Mouse (Mus musculus): ENCODE measurements around the gene Rbm3. TPM values are rescaled to one million over a fixed set of nuclear protein-coding genes. Genes with fewer than 3 reads are reported as not detected.

Rbm3 gene
- polyA plus RNA-seq, 1 experiment from 2014 or later: 566 TPM

DNA sequence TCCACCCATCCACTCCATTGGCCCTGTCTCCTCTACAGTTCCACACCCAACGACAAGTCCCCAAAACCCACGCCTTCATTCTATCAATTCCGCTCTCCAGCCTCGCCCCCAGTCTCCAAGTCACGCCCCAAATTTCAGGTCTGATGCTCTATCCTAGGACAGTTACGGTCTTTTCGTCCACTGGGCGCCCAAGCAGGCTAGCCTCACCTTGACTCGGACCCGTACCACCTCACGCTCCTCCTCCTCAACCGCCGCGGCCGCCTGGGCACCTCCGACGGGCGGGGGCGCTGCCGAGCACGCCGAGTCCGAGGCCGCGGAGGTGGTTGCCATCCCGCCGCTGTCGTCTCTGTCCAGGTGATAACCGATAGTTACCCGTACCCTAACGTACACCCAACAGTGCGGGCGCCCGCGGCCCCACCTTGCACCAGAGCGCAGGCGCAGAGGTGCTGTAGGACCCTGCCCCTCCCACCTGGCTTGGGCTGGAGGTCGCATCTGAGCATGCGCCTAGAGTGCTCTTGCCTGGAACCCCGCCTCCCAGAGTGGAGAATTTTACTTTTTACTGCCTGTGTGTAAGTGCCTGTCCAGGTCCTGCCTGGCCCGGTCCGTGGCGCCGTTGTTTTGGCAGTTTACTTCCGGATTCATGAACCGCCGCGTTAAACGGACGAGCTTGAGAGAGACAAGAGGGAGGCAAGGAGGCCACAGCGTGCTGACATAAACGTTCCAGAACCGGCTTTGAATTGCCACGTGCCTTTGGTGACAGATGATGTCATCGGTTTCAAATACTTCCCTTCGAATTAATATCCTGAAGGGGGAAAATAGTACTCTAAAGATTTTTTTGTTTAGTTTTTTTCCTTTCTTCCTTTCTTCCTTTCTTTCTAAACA lies 30.1 kb upstream of the Rbm3 start, which contains the start of gene Tbc1d25:
TSS of gene Tbc1d25 (minus strand) at position 678 of the 882 bp plus-strand sequence.
- Histone ChIP-seq H3K9me3 (replicated peaks; ENCODE audit: control insufficient read depth, low read length) (no peaks in the 10 kb centered on the region), H3K36me3 (replicated peaks; ENCODE audit: control insufficient read depth, insufficient read depth, low read depth, low read length) (no peaks in the 10 kb centered on the region), H3K27me3 (ENCODE audit: control insufficient read depth, insufficient read depth, low read length) (no peaks in the 10 kb centered on the region), H3K4me2 (ENCODE audit: low read depth, low read length) (peak within 1 kb of the TSS; percentile 42), H3K4me1 (ENCODE audit: control insufficient read depth, insufficient read depth, low read length) (no peaks in the 10 kb centered on the region), H3K4me3 (ENCODE audit: low read depth, low read length) (peak within 1 kb of the TSS; percentile 48), H3K27ac (replicated peaks; ENCODE audit: low read depth, low read length) (no peak within 1 kb of the TSS), H3K9ac (replicated peaks; ENCODE audit: low read length) (peak within 1 kb of the TSS; percentile 58)
- ATAC-seq (replicated peaks; ENCODE audit: insufficient number of reproducible peaks, low FRiP score, low TSS enrichment, low read depth): peak; percentile 97
- DNase-seq (ENCODE audit: low spot score): peak; percentile 88
- 11% methylated on average over 53 of the region's 56 CpGs for WGBS

DNA sequence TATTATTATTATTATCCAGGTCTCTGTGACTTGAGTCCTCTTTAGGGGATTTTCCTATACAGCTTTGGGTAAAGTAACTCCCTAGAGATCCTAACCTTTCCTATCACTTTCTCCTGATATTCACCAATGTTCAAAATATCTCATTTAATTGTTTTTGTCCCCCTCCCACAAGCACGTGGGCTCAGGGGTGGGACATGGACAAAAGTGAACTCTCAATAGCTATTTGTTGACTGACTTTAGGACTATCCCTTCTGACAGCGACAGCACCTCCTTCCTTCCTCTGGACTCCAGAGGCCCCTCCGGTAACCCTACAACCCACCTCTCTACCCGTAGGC lies 29.5 kb upstream of the Rbm3 start:
- Histone ChIP-seq H3K27me3 (ENCODE audit: control insufficient read depth, insufficient read depth, low read length) (no peaks in the 10 kb centered on the region), H3K9me3 (replicated peaks; ENCODE audit: control insufficient read depth, low read length) (no peaks in the 10 kb centered on the region), H3K27ac (replicated peaks; ENCODE audit: low read depth, low read length) (no peak overlapping the region), H3K4me1 (ENCODE audit: control insufficient read depth, insufficient read depth, low read length) (no peaks in the 10 kb centered on the region), H3K36me3 (replicated peaks; ENCODE audit: control insufficient read depth, insufficient read depth, low read depth, low read length) (no peaks in the 10 kb centered on the region), H3K4me3 (ENCODE audit: low read depth, low read length) (peak overlapping the region; percentile 48), H3K9ac (replicated peaks; ENCODE audit: low read length) (peak overlapping the region; percentile 58), H3K4me2 (ENCODE audit: low read depth, low read length) (peak overlapping the region; percentile 42)
- WGBS: 13% methylated on average over 4 of the region's 4 CpGs
- no peak for DNase-seq (ENCODE audit: low spot score)
- ATAC-seq (replicated peaks; ENCODE audit: insufficient number of reproducible peaks, low FRiP score, low TSS enrichment, low read depth): no peak

DNA sequence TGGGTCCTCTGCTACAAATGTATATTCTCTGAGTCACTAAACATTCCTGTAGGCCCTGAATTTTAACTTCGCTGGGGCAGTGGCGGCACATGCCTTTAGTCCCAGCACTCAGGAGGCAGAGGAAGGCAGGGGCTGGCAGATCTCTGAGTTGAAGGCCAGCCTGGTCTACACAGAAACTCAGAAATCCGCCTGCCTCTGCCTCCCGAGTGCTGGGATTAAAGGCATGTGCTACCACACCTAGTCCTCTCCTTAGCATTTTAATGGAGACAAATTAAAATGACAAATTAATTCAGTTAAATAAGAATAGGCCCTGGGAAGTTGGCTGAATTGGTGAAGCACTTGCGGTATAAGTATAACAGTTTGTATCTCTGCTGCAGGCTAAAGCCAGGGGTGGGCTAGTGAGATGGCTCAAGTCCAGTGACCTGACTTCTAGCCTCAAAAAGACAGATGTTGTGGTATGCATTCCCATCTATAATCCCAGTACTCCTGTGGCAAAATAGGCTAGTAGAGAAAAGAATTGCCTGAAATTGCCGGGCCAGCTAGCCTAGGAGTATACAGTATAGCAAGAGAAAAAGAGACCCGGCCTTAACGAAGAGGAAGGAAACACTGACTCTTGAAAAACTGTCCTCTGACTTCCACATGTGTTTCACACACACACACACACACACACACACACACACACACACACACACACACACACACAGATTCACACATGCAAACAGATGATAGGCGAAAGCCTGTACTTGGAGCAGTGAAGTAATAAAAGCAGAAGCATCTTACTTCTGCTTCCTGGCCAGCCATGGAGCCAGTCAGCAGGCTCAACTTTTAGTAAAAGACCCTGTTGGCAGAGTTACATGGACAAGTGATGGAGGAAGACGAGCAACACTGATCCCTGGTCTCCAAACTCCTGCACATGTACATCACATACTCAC lies 22.3 kb upstream of the Rbm3 start:
- H3K27ac ChIP-seq (replicated peaks; ENCODE audit: low read depth, low read length): no peak overlapping the region
- no peak overlapping the region for H3K4me3 ChIP-seq (ENCODE audit: low read depth, low read length)
- H3K9ac ChIP-seq (replicated peaks; ENCODE audit: low read length): no peak overlapping the region
- 90% methylated on average over 10 of the region's 10 CpGs for WGBS
- ATAC-seq (replicated peaks; ENCODE audit: insufficient number of reproducible peaks, low FRiP score, low TSS enrichment, low read depth): no peak
- H3K4me2 ChIP-seq (ENCODE audit: low read depth, low read length): no peak overlapping the region
- no peaks in the 10 kb centered on the region for H3K27me3 ChIP-seq (ENCODE audit: control insufficient read depth, insufficient read depth, low read length)
- H3K4me1 ChIP-seq (ENCODE audit: control insufficient read depth, insufficient read depth, low read length): no peaks in the 10 kb centered on the region
- H3K36me3 ChIP-seq (replicated peaks; ENCODE audit: control insufficient read depth, insufficient read depth, low read depth, low read length): no peaks in the 10 kb centered on the region
- H3K9me3 ChIP-seq (replicated peaks; ENCODE audit: control insufficient read depth, low read length): no peaks in the 10 kb centered on the region
- no peak for DNase-seq (ENCODE audit: low spot score)

DNA sequence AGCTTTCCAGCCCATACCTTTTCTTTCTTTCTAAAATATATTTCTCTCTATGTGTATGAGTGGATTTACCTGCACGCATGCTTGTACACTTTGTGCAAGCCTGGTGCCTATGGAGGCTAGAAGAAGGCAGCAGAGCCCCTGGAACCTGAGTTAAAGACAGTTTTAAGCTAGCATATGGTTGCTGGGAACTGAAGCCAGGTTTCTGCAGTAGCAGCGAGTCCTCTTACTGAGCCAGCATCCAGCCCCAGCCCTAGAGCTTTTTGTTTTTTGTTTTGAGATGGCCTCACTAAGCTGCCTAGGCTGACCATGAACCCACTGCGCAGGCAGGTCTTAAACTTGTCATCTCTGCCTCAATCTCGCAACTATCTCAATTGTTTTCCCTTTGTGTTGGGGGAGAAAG lies 18.8 kb upstream of the Rbm3 start:
- no peaks in the 10 kb centered on the region for H3K27me3 ChIP-seq (ENCODE audit: control insufficient read depth, insufficient read depth, low read length)
- ATAC-seq (replicated peaks; ENCODE audit: insufficient number of reproducible peaks, low FRiP score, low TSS enrichment, low read depth) (no peak), DNase-seq (ENCODE audit: low spot score) (no peak)
- H3K4me3 ChIP-seq (ENCODE audit: low read depth, low read length): no peak overlapping the region
- H3K4me1 ChIP-seq (ENCODE audit: control insufficient read depth, insufficient read depth, low read length): no peaks in the 10 kb centered on the region
- H3K9me3 ChIP-seq (replicated peaks; ENCODE audit: control insufficient read depth, low read length): no peaks in the 10 kb centered on the region
- no peak overlapping the region for H3K4me2 ChIP-seq (ENCODE audit: low read depth, low read length)
- H3K36me3 ChIP-seq (replicated peaks; ENCODE audit: control insufficient read depth, insufficient read depth, low read depth, low read length): no peaks in the 10 kb centered on the region
- H3K27ac ChIP-seq (replicated peaks; ENCODE audit: low read depth, low read length): no peak overlapping the region
- 82% methylated on average over 4 of the region's 4 CpGs for WGBS
- H3K9ac ChIP-seq (replicated peaks; ENCODE audit: low read length): no peak overlapping the region

DNA sequence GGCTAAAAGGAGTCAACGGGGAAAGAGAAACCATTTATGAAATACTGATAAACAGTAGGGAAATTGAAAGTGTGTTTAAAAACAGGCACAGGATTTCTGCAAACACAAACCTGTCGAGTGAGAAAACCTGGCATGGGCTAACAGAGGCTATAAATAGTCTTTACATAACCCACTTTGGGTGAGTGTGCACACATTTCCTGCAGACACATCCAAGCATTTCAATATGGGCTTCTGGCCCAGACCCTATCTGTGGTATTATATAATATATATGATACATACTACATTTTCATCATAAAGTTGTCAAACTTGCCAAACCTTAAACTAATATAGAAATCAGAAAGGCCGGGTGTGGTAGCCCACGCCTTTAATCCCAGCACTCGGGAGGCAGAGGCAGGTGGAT lies 17.4 kb upstream of the Rbm3 start:
- Histone ChIP-seq H3K27me3 (ENCODE audit: control insufficient read depth, insufficient read depth, low read length) (no peaks in the 10 kb centered on the region), H3K4me3 (ENCODE audit: low read depth, low read length) (no peak overlapping the region), H3K36me3 (replicated peaks; ENCODE audit: control insufficient read depth, insufficient read depth, low read depth, low read length) (no peaks in the 10 kb centered on the region), H3K9ac (replicated peaks; ENCODE audit: low read length) (no peak overlapping the region), H3K4me1 (ENCODE audit: control insufficient read depth, insufficient read depth, low read length) (no peaks in the 10 kb centered on the region), H3K4me2 (ENCODE audit: low read depth, low read length) (no peak overlapping the region), H3K9me3 (replicated peaks; ENCODE audit: control insufficient read depth, low read length) (no peaks in the 10 kb centered on the region), H3K27ac (replicated peaks; ENCODE audit: low read depth, low read length) (no peak overlapping the region)
- 92% methylated on average over 5 of the region's 5 CpGs for WGBS
- ATAC-seq (replicated peaks; ENCODE audit: insufficient number of reproducible peaks, low FRiP score, low TSS enrichment, low read depth) (no peak), DNase-seq (ENCODE audit: low spot score) (no peak)

DNA sequence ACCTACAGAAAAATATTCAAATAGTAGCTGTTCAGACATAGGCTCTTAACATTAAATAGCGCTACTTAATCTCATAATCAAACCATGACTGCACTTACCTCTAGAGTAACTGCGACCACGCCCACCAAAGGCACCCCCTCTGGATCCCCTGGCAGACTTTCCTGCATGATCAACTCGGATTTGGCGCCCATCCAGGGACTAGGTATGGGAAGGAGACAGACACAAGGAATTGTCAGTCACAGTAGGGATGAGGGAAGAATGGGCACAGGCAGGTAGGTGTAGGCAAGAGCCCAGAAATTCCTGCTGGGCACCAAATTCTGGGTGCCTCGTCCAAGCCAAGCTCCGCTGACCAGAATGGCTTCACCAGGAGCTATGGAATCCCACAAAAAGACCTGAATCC lies 1.9 kb downstream of the Rbm3 start:
- Histone ChIP-seq H3K4me1 (ENCODE audit: control insufficient read depth, insufficient read depth, low read length) (no peaks in the 10 kb centered on the region), H3K4me3 (ENCODE audit: low read depth, low read length) (peak overlapping the region; percentile 55), H3K4me2 (ENCODE audit: low read depth, low read length) (peak overlapping the region; percentile 76), H3K9ac (replicated peaks; ENCODE audit: low read length) (peak overlapping the region; percentile 85; the same call in 1 of the 2 replicates), H3K36me3 (replicated peaks; ENCODE audit: control insufficient read depth, insufficient read depth, low read depth, low read length) (peaks cover 3% of the 10 kb centered on the region; the same call in 1 of the 2 replicates), H3K27me3 (ENCODE audit: control insufficient read depth, insufficient read depth, low read length) (no peaks in the 10 kb centered on the region), H3K27ac (replicated peaks; ENCODE audit: low read depth, low read length) (no peak overlapping the region), H3K9me3 (replicated peaks; ENCODE audit: control insufficient read depth, low read length) (no peaks in the 10 kb centered on the region)
- 79% methylated on average over 7 of the region's 7 CpGs for WGBS
- DNase-seq (ENCODE audit: low spot score) (no peak), ATAC-seq (replicated peaks; ENCODE audit: insufficient number of reproducible peaks, low FRiP score, low TSS enrichment, low read depth) (no peak)

DNA sequence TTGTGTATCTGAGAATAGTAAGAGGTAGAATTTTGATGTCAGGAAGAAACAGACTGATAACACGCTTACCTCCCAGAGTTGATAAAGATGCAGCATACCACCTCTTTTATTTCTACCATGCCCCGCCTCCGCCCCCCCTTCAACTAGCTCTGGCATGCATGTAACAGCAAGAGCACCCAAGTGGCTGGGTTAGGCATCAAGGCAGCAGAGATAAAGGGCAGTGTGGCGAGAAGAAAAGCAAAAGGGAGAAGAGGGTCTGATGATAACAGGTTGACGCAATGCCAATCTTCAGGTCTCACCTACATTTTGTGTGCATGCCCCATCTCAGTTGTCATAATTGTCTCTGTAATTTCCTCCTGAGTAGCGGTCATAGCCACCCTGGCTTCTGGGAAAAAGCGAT lies 2.7 kb downstream of the Rbm3 start:
- no peaks in the 10 kb centered on the region for H3K9me3 ChIP-seq (replicated peaks; ENCODE audit: control insufficient read depth, low read length)
- ATAC-seq (replicated peaks; ENCODE audit: insufficient number of reproducible peaks, low FRiP score, low TSS enrichment, low read depth): no peak
- H3K27ac ChIP-seq (replicated peaks; ENCODE audit: low read depth, low read length): no peak overlapping the region
- H3K27me3 ChIP-seq (ENCODE audit: control insufficient read depth, insufficient read depth, low read length): no peaks in the 10 kb centered on the region
- H3K4me1 ChIP-seq (ENCODE audit: control insufficient read depth, insufficient read depth, low read length): no peaks in the 10 kb centered on the region
- H3K4me2 ChIP-seq (ENCODE audit: low read depth, low read length): no peak overlapping the region
- no peak overlapping the region for H3K9ac ChIP-seq (replicated peaks; ENCODE audit: low read length)
- peaks cover 3% of the 10 kb centered on the region; the same call in 1 of the 2 replicates for H3K36me3 ChIP-seq (replicated peaks; ENCODE audit: control insufficient read depth, insufficient read depth, low read depth, low read length)
- DNase-seq (ENCODE audit: low spot score): no peak
- 90% methylated on average over 7 of the region's 7 CpGs for WGBS
- no peak overlapping the region for H3K4me3 ChIP-seq (ENCODE audit: low read depth, low read length)
